Mouse (Mus musculus): ENCODE measurements around the gene Ptprn. TPM values are rescaled to one million over a fixed set of nuclear protein-coding genes. Genes with fewer than 3 reads are reported as not detected.

The Ptprn gene
- total RNA-seq, 4 experiments from 2014 or later, result 0.07 to 0.31 (median 0.08) TPM; not detected in 1

GRCm38 (mm10) chr1:75227653-75228052 lies 36.6 kb downstream of the Ptprn start:
- no peak for DNase-seq (ENCODE audit: low spot score in 2 of 2)

GRCm38 (mm10) chr1:75226138-75226537 lies 38.2 kb downstream of the Ptprn start:
- DNase-seq (ENCODE audit: low spot score in 2 of 2), result no peak

- no peak for DNase-seq (ENCODE audit: low spot score in 2 of 2)
Measured at GRCm38 (mm10) chr1:75225473-75225872, 38.8 kb downstream of the Ptprn start.

- no peak for DNase-seq (ENCODE audit: low spot score in 2 of 2)
Measured at GRCm38 (mm10) chr1:75223532-75223931, 40.8 kb downstream of the Ptprn start.

- no peak for DNase-seq (ENCODE audit: low spot score in 2 of 2)
Measured at GRCm38 (mm10) chr1:75222926-75223325, 41.4 kb downstream of the Ptprn start.

GRCm38 (mm10) chr1:75221538-75221937 lies 42.8 kb downstream of the Ptprn start:
- no peak for DNase-seq (ENCODE audit: low spot score in 2 of 2)

- no peak for DNase-seq (ENCODE audit: low spot score in 2 of 2)
Measured at GRCm38 (mm10) chr1:75219531-75219930, 44.8 kb downstream of the Ptprn start, which contains the start of gene Tuba4a. Gene Tuba4a, minus strand, starts transcription at chr1:75219865.

GRCm38 (mm10) chr1:75219078-75219477 lies 45.2 kb downstream of the Ptprn start:
- DNase-seq (ENCODE audit: low spot score in 2 of 2), result peak; percentile 90 to 92

- peak; percentile 88 to 94 for DNase-seq (ENCODE audit: low spot score in 2 of 2)
Measured at GRCm38 (mm10) chr1:75218227-75219001, 45.9 kb downstream of the Ptprn start.

- no peak for DNase-seq (ENCODE audit: low spot score in 2 of 2)
Measured at GRCm38 (mm10) chr1:75217893-75218226, 46.4 kb downstream of the Ptprn start.

- DNase-seq (ENCODE audit: low spot score in 2 of 2), result peak; percentile 64 to 76
Measured at GRCm38 (mm10) chr1:75216797-75217585, 47.3 kb downstream of the Ptprn start.

GRCm38 (mm10) chr1:75215785-75216184 lies 48.5 kb downstream of the Ptprn start:
- peak; percentile 59 to 64 for DNase-seq (ENCODE audit: low spot score in 2 of 2)

GRCm38 (mm10) chr1:75214886-75215285 lies 49.4 kb downstream of the Ptprn start:
- peak in 1 of 2 experiments; percentile 47 for DNase-seq (ENCODE audit: low spot score in 2 of 2)

- DNase-seq (ENCODE audit: low spot score in 2 of 2), result no peak
Measured at GRCm38 (mm10) chr1:75214442-75214841, 49.9 kb downstream of the Ptprn start.

- no peak for DNase-seq (ENCODE audit: low spot score in 2 of 2)
Measured at GRCm38 (mm10) chr1:75213096-75213495, 51.2 kb downstream of the Ptprn start.

GRCm38 (mm10) chr1:75212542-75212941 lies 51.8 kb downstream of the Ptprn start:
- no peak for DNase-seq (ENCODE audit: low spot score in 2 of 2)

- no peak for DNase-seq (ENCODE audit: low spot score in 2 of 2)
Measured at GRCm38 (mm10) chr1:75211141-75211708, 53.1 kb downstream of the Ptprn start.

GRCm38 (mm10) chr1:75210136-75211087 lies 53.9 kb downstream of the Ptprn start, which contains the start of the genes Glb1l and Stk16:
Gene Glb1l, minus strand, starts transcription at chr1:75210813.
Gene Stk16, plus strand, starts transcription at chr1:75210838.
- peak; percentile 89 to 91 for DNase-seq (ENCODE audit: low spot score in 2 of 2)

GRCm38 (mm10) chr1:75208967-75209678 lies 55.2 kb downstream of the Ptprn start:
- no peak for DNase-seq (ENCODE audit: low spot score in 2 of 2)

- no peak for DNase-seq (ENCODE audit: low spot score in 2 of 2)
Measured at GRCm38 (mm10) chr1:75201236-75201635, 63.1 kb downstream of the Ptprn start.
